Mouse (Mus musculus): ENCODE data around the gene Sgcg. TPM values are rescaled to one million over a fixed set of nuclear protein-coding genes. Genes with fewer than 3 reads are reported as not detected.
A peak's percentile ranks its signal among the peaks of the same experiment; 100 is the strongest.

The Sgcg gene
- total RNA-seq (2018; cell fraction: chromatin; rRNA removed): not detected
- total RNA-seq (2018; cell fraction: cytosol; rRNA removed): not detected
- total RNA-seq (2018; cell fraction: nucleus; rRNA removed): not detected
- polyA plus RNA-seq (2018): not detected in 3 replicates

DNA sequence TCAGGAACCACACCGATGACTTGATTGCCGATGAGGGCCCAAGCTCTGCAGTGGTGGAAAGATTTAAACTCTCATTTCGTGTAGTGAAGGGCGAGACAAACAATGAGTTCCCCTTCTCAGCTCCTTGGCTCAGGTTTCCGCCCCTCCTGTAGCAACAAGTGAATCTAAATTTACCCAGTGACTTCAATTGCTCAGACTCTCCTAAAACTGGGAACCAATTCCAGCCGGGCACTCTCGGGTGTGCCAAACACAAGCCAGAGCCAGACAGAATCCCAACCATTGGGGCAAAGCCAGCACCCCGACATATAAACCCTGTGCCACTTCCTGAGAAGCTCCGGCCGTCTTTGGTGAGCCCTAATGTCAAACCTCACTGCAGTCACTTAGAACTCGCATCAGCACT lies at the start of gene Sgcg:
Gene Sgcg, minus strand, starts transcription at position 139 of the 400 bp plus-strand sequence.
- no peaks in the 10 kb centered on the region for H3K36me3 ChIP-seq (ENCODE audit: inconsistent target)
- H3K79me2 ChIP-seq (ENCODE audit: inconsistent target): no peaks in the 10 kb centered on the region
- no peak within 1 kb of the TSS for H3K4me3 ChIP-seq (ENCODE audit: inconsistent target)
- 47% methylated on average over 11 of the region's 11 CpGs for whole genome bisulfite sequencing (ENCODE audit: missing documents)
- no peak within 1 kb of the TSS for H3K27ac ChIP-seq

DNA sequence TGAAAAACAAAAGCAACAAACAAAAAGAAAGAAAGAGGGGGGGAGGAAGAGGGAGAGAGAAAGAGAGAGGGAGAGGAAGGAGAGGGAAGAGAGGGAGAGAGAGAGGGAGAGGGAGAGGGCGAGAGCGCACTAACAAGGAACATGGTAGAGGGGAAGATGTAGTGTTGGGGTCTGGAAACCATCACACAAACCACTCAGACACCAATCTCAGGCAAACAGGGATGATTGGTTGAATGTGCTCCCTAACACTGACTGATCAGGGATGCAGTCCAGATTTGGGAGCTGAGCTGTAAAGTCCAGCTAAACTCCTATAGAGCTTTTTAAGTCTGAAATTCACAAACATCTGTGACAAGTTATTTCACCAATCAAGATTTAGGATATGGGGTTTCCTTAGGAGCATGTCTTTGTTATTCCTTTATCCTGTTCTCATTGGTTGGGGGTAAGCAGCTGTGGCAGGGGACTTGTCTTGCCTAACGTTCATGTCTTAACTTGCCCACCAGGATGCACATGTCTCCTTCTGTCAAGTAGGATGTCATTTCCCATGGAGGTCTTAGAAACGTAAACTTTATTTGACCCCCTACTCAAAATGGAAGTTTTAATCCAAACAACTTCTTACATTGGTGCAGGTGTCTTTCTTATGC lies 45.8 kb upstream of the Sgcg start:
- Histone ChIP-seq H3K36me3 (ENCODE audit: inconsistent target) (no peaks in the 10 kb centered on the region), H3K4me3 (ENCODE audit: inconsistent target) (no peak overlapping the region), H3K79me2 (ENCODE audit: inconsistent target) (no peaks in the 10 kb centered on the region), H3K27ac (no peak overlapping the region)
- 71% methylated on average over 4 of the region's 4 CpGs for WGBS (ENCODE audit: missing documents)

DNA sequence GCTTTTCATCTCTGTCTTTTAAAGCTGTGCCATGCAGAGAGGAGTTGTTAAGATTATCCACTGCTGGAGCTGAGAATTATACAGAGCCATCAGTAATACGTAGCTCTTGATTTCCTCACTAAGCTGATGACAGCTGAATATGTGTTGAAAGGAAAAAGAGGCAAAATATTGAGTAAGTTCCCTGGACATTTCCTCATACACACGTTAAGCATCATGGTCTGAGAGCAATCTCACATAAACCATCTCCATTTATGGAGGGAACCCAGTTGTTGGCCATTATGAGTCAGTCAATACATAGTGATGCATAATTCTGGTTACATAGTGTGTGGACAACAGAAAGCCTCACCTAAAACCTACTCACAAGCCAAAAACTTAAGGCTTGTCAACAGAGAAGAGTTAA lies 44.1 kb upstream of the Sgcg start:
- WGBS (ENCODE audit: missing documents): 47% methylated on average over 2 of the region's 2 CpGs
- H3K36me3 ChIP-seq (ENCODE audit: inconsistent target): no peaks in the 10 kb centered on the region
- H3K79me2 ChIP-seq (ENCODE audit: inconsistent target): no peaks in the 10 kb centered on the region
- H3K27ac ChIP-seq: no peak overlapping the region
- no peak overlapping the region for H3K4me3 ChIP-seq (ENCODE audit: inconsistent target)

DNA sequence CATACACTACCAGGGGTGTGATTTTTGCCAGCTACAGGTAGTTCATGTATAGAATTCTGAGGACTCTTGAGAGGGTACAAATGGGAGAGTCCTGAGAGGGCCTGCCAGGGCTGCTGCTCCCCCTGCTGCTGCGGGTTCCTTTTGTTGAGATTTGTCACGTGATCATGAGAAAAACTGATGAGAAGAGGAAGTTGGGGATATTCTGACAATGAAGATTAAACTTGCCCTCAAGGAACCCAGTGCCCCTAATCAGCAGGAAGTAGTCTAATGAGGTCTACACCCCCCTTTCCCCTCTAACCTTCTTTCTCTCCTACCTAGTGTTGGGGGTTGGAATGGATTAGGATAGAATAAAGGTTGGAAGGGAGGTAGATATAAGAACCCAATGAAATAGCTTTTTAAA lies 43.0 kb upstream of the Sgcg start:
- H3K4me3 ChIP-seq (ENCODE audit: inconsistent target): no peak overlapping the region
- H3K27ac ChIP-seq: no peak overlapping the region
- H3K79me2 ChIP-seq (ENCODE audit: inconsistent target): no peaks in the 10 kb centered on the region
- H3K36me3 ChIP-seq (ENCODE audit: inconsistent target): no peaks in the 10 kb centered on the region
- 20% methylated on average over 2 of the region's 2 CpGs for WGBS (ENCODE audit: missing documents)

DNA sequence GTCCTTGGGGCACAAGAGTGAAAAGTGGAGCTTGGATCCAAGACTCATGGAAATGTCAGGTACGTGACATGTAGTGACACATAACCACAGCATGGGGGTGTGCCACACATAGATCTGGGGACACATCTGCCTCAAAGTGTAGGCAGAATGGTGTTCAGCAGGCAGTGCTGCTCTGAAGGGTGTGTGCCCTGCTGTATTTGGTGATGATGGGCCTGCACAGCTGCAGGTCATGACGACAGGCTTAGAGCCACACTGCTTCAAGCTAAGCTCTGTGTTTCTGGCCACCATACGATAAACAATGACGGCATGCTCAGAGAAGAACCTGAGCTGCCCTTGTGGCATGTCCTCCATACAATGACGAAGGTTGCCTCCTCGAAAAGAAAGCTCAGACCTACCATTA lies 41.5 kb upstream of the Sgcg start:
- 93% methylated on average over 6 of the region's 6 CpGs for WGBS (ENCODE audit: missing documents)
- no peak overlapping the region for H3K4me3 ChIP-seq (ENCODE audit: inconsistent target)

DNA sequence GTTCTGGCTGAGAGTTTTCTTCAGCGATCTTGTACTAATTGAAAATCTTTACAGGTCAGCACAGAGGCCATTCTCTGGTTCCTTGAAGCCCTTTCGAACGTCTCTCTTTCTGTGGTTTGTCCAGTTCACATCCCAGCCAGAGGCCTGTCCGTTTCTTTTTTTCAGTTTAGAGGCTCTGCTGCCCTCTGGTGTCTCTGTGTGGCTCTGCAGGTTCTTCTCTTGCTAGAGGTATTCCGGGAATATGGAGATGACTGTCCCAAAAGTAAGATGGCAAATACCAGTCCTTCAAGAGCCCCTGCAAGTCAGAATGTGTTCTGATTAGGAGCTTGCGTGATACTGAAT lies 36.4 kb upstream of the Sgcg start:
- Histone ChIP-seq H3K4me3 (ENCODE audit: inconsistent target) (no peak overlapping the region), H3K79me2 (ENCODE audit: inconsistent target) (no peaks in the 10 kb centered on the region), H3K36me3 (ENCODE audit: inconsistent target) (no peaks in the 10 kb centered on the region), H3K27ac (no peak overlapping the region)
- 16% methylated on average over 5 of the region's 6 CpGs for WGBS (ENCODE audit: missing documents)

More for the DNA sequence above, 41.5 kb upstream of the Sgcg start:
- no peaks in the 10 kb centered on the region for H3K79me2 ChIP-seq (ENCODE audit: inconsistent target)
- H3K36me3 ChIP-seq (ENCODE audit: inconsistent target): no peaks in the 10 kb centered on the region
- no peak overlapping the region for H3K27ac ChIP-seq

DNA sequence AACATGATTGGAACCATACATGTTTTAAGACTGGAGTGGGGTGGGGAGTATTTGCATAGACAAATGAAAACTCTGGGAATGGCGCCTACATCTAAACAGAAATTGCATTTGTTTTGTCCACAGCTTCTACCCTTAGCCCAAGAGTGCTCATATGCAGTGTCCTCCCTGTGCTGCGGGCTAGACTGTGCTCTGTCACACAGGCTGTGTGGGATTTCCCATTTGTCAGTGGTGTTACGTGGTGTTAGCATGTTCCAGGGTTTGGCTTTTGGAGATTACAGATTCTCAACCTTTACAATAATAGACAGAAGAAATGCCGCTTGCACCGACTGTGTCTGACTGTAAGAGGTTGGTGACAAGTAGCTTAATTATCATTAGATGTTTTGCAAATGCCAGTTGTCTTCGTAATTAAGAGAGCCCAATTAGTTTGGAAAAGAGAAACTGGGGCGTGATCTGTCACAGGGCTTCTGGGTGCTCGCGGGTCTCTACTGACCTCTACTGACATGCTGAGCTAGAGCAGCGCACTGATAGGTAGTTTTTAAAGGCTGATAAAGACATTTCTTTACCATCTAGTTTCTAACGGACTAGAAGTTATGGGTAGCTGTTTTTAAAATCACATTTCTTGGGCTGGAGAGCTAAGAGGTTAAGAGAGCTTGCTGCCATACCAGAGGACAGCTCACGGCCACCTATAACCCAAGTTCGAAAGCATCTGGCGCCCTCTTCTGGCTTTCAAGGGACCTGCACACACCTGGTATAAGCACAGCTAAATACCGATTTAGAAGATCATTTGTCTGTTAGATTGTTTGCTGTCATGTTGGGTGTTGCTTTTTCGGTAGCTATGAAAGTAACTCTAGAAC lies 35.8 kb upstream of the Sgcg start:
- H3K4me3 ChIP-seq (ENCODE audit: inconsistent target): no peak overlapping the region
- no peaks in the 10 kb centered on the region for H3K79me2 ChIP-seq (ENCODE audit: inconsistent target)
- 67% methylated on average over 16 of the region's 16 CpGs for WGBS (ENCODE audit: missing documents)
- no peak overlapping the region for H3K27ac ChIP-seq
- no peaks in the 10 kb centered on the region for H3K36me3 ChIP-seq (ENCODE audit: inconsistent target)

DNA sequence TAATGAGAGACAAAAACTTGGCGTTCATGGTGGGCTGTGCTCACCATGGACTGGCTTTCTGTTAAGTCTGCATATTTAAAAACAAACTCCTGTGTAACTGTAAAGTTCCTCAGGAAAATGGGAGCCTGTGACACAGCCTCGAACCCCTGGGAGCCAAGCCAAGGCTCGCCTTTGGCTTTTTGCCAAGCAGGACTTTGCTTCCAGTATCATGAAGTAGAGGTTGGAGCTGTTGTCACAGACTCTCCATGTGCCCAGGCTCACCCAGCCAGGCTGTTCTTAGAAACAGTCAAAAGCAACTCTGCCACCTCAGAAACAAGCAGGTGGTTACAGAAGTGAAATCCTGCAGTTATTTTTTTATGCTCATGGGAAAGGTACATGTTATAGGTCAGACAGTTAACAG lies 32.4 kb upstream of the Sgcg start:
- 53% methylated on average over 3 of the region's 3 CpGs for WGBS (ENCODE audit: missing documents)
- H3K27ac ChIP-seq: no peak overlapping the region
- no peaks in the 10 kb centered on the region for H3K79me2 ChIP-seq (ENCODE audit: inconsistent target)
- no peaks in the 10 kb centered on the region for H3K36me3 ChIP-seq (ENCODE audit: inconsistent target)
- H3K4me3 ChIP-seq (ENCODE audit: inconsistent target): no peak overlapping the region

DNA sequence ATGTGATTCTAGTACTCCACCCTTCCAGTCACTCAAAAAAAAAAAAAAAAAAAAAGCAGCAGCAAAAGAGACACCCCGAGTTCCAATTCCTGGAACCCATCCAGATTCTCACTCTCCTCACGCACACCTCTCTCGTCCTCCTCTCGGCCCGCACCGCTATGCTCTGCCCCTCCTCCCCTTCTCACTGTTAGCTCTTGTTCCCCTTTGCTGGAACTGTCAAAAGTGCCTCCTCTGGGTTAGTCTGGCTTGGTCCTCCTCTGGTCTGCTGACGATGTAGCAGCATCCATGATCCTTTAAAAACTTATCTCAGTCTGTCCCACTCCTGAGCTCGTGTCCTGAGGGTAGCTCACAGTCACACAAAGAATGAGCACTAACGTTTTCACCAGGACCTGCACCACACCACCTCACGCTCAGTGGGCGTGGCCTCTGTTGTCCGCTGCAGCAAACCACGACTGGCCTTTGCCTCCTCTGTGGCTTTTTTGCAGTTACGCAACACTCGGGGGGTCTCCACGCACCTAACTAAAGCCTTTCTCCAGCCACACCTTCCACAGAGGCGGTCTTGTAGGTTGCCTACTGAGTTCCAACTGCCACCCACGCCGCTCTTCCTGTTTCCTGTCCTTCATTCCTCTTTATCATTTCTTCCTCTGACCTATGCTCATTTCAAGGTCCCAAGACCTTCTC lies 30.5 kb upstream of the Sgcg start:
- whole genome bisulfite sequencing (ENCODE audit: missing documents): 6% methylated on average over 19 of the region's 19 CpGs
- Histone ChIP-seq H3K4me3 (ENCODE audit: inconsistent target) (peak overlapping the region; percentile 7; the same call in 1 of the 2 replicates), H3K27ac (no peak overlapping the region), H3K79me2 (ENCODE audit: inconsistent target) (no peaks in the 10 kb centered on the region), H3K36me3 (ENCODE audit: inconsistent target) (no peaks in the 10 kb centered on the region)

DNA sequence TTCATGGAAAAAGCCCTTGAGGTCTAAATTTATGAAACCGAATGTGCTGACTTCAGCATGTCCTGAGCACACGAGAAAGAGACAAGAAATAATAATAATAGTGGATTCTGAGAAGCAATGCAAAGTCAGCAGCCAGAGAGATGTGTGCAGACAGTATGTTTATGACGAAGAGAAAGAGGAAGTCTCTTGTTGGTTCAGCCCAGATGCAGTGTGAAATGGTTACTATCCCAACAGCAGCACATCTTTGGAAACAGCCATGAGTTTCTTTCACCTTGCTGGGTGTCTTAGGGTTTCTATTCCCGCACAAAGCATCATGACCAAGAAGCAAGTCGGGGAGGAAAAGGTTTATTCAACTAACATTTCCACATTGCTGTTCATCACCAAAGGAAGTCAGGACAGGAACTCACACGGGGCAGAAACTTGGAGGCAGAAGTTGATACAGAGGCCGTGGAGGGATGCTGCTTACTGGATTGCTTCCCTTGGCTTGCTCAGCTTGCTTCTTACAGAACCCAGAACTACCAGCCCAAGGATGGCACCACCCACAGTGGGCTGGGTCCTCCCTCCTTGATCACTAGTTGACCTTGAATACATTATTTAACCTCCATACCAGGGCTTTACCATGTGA lies 20.5 kb upstream of the Sgcg start:
- H3K79me2 ChIP-seq (ENCODE audit: inconsistent target): no peaks in the 10 kb centered on the region
- WGBS (ENCODE audit: missing documents): 59% methylated on average over 7 of the region's 7 CpGs
- no peaks in the 10 kb centered on the region for H3K36me3 ChIP-seq (ENCODE audit: inconsistent target)
- no peak overlapping the region for H3K4me3 ChIP-seq (ENCODE audit: inconsistent target)
- no peak overlapping the region for H3K27ac ChIP-seq

DNA sequence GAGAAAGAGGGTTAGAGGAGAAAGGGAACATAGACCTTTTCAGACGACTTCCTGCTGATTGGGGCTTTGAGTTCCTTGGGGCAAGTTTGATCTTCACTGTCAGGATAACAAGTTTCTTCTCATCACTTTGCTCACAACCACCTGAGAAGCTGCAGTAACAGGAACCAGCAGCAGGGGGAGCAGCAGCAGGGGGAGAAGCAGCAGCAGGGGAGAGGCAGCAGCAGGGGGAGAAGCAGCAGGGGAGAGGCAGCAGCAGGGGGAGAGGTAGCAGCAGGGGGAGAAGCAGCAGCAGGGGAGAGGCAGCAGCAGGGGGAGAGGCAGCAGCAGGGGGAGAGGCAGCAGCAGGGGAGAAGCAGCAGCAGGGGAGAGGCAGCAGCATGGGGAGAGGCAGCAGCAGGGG lies 19.0 kb upstream of the Sgcg start:
- Histone ChIP-seq H3K27ac (no peak overlapping the region), H3K79me2 (ENCODE audit: inconsistent target) (no peaks in the 10 kb centered on the region), H3K4me3 (ENCODE audit: inconsistent target) (no peak overlapping the region), H3K36me3 (ENCODE audit: inconsistent target) (no peaks in the 10 kb centered on the region)
- WGBS (ENCODE audit: missing documents): 14% methylated on average over 1 of the region's 1 CpGs

DNA sequence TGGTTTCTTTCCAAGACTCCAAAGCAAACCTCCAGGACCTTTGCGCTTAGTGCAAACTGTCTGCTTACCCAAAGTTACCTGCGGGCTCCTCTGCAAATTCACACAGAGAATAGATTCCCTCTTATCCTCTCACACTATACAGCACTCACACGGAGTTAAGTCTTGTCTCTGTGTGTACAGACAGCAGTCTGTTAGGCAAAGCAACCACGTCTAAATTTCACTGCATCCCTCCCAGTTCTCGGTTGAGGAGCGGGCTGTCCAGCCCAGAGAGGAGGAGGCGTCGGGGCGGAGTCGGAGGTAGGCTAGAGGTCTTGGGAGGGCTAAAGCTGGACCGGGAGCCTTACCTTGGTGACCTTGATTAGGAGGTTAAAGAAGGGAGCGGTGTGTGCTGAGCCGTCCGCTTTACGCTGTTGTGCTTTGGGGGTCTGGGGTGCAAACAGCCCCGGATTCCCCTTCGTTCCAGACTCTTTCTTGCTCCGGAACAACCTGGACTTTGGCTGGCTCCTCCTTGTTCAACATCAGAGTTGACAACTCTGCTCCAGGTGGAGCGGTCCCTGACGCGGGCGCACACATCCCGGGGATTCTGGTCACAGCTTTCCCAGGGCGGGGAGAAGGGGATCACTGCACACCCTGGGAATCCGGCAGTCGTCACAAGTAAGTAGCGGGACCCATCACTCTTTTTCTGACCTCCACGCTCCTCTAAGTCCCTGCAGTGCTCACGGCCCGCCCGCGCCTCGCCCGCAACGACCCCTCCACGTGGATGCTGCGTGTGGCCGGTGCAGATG lies 16.3 kb upstream of the Sgcg start:
- Histone ChIP-seq H3K79me2 (ENCODE audit: inconsistent target) (no peaks in the 10 kb centered on the region), H3K36me3 (ENCODE audit: inconsistent target) (no peaks in the 10 kb centered on the region), H3K27ac (no peak overlapping the region), H3K4me3 (ENCODE audit: inconsistent target) (no peak overlapping the region)
- WGBS (ENCODE audit: missing documents): 18% methylated on average over 38 of the region's 38 CpGs

DNA sequence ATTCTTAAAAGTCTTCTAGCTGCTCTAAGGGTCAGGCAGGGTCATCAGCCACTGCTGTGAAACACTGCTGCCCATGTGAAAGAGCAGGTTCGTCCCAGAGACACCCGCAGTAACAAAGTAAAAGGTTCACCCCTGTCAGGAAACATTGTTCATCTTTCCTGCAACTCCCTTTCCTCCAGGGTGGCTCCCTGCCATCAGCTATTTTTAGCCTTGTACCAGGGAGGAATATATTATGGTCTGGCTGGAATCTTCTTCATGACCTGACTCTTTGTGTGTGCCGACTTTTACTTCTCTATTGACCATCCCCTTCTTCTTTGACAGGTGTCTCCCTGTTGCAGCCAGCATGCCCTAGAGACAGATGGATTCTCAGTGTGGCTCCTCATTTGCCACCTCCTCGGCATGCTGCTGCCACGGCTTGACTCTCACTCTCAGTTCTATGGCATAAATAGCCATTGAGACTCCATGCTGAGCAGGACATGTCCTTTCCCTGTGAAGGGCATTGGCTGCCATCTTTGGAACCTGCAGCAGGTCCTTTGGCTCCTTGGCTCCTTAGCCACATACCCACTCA lies 9.7 kb upstream of the Sgcg start:
- no peak overlapping the region for H3K4me3 ChIP-seq (ENCODE audit: inconsistent target)
- H3K27ac ChIP-seq: no peak overlapping the region
- H3K36me3 ChIP-seq (ENCODE audit: inconsistent target): no peaks in the 10 kb centered on the region
- no peaks in the 10 kb centered on the region for H3K79me2 ChIP-seq (ENCODE audit: inconsistent target)
- WGBS (ENCODE audit: missing documents): 82% methylated on average over 5 of the region's 5 CpGs

DNA sequence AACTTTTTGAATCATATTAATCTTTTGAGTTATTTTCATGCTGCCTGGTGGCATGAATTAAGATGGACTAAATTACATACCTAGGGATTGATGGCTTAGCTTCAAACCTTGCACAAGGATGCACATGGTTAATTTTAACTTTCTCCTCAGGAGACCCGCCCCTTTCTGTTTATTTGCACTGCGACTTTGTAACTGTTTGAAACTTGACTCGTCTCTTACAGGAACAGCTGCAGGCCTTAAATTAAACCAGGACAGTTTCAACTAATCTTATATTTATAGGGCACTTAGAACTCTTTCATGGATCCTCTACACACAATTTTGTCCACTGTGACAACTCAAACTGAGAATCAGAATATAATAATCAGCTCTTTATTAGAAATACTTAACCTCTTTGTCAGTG lies 794 bp upstream of the Sgcg start:
- no peak overlapping the region for H3K27ac ChIP-seq
- H3K36me3 ChIP-seq (ENCODE audit: inconsistent target): no peaks in the 10 kb centered on the region
- no peak overlapping the region for H3K4me3 ChIP-seq (ENCODE audit: inconsistent target)
- no peaks in the 10 kb centered on the region for H3K79me2 ChIP-seq (ENCODE audit: inconsistent target)
- 62% methylated on average over 3 of the region's 3 CpGs for WGBS (ENCODE audit: missing documents)

All from macrophage (primary cell).